ENCODE assay signal across 36 mouse cellular contexts in genomic region chr3:134124982-134125381, GRCm38 (mm10).
"Had no signal": no experiment of that assay in that cellular context is flagged by ENCODE, and none has a peak within 500 bp of the region (broad histone marks: within the 10 kb centered on the region; RNA-seq: fewer than 3 reads in every experiment).

No protein-coding gene starts in this region.

- H3K9ac ChIP-seq: heart, embryonic 12.5 days; heart, embryonic 13.5 days; heart, embryonic 15.5 days; hindbrain, embryonic 12.5 days; hindbrain, embryonic 13.5 days; hindbrain, embryonic 14.5 days; hindbrain, embryonic 15.5 days; intestine, embryonic 15.5 days; kidney, embryonic 15.5 days had no signal

- H3K9me3 ChIP-seq: heart, embryonic 10.5 days; heart, embryonic 12.5 days; heart, embryonic 13.5 days; heart, embryonic 15.5 days; hindbrain, embryonic 10.5 days; hindbrain, embryonic 12.5 days; hindbrain, embryonic 13.5 days; hindbrain, embryonic 15.5 days; intestine, embryonic 15.5 days; kidney, embryonic 15.5 days had no signal

- H3K36me3 ChIP-seq: heart, embryonic 10.5 days; heart, embryonic 12.5 days; heart, embryonic 13.5 days; heart, embryonic 15.5 days; hindbrain, embryonic 10.5 days; hindbrain, embryonic 12.5 days; hindbrain, embryonic 13.5 days; hindbrain, embryonic 15.5 days; intestine, embryonic 15.5 days; kidney, embryonic 15.5 days had no signal

- ATAC-seq: hindbrain, embryonic 16.5 days; hindbrain, postnatal 0 days; inflammation-experienced regulatory T-cells, adult 6 months; intestine, embryonic 15.5 days; intestine, embryonic 16.5 days; intestine, postnatal 0 days had no signal

- H3K4me1 ChIP-seq: heart, embryonic 10.5 days; heart, embryonic 12.5 days; heart, embryonic 13.5 days; heart, embryonic 15.5 days; hindbrain, embryonic 10.5 days; hindbrain, embryonic 12.5 days; hindbrain, embryonic 13.5 days; hindbrain, embryonic 15.5 days; intestine, embryonic 15.5 days; kidney, embryonic 15.5 days had no signal

- DNase-seq: heart, postnatal 10 days; heart, postnatal 14 days; heart, postnatal 36 days; heart, postnatal 4 days; kidney, adult 11 months; kidney, adult 18-20 months; kidney, adult 2 months; kidney, adult 8-10 months; kidney, adult 9 months; kidney, postnatal 10 days; kidney, postnatal 14 days; kidney, postnatal 25 days; kidney, postnatal 36 days; kidney, postnatal 4 days; layer of hippocampus, adult 9-11 months; layer of hippocampus, postnatal 36 days had no signal

- H3K27me3 ChIP-seq: heart, embryonic 12.5 days; heart, embryonic 13.5 days; heart, embryonic 15.5 days; hindbrain, embryonic 12.5 days; hindbrain, embryonic 13.5 days; hindbrain, embryonic 15.5 days; intestine, embryonic 15.5 days; kidney, embryonic 15.5 days had no signal

- H3K4me2 ChIP-seq: heart, embryonic 11.5 days; heart, embryonic 12.5 days; heart, embryonic 13.5 days; heart, embryonic 15.5 days; hindbrain, embryonic 12.5 days; hindbrain, embryonic 13.5 days; hindbrain, embryonic 14.5 days; hindbrain, embryonic 15.5 days; intestine, embryonic 15.5 days; kidney, embryonic 15.5 days had no signal

- H3K27ac ChIP-seq: heart, embryonic 10.5 days; heart, embryonic 13.5 days; heart, embryonic 15.5 days; hindbrain, embryonic 10.5 days; hindbrain, embryonic 12.5 days; hindbrain, embryonic 13.5 days; hindbrain, embryonic 14.5 days; hindbrain, embryonic 15.5 days; hindbrain, postnatal 0 days; intestine, embryonic 15.5 days; kidney, embryonic 15.5 days; kidney, postnatal 0 days; layer of hippocampus, adult 2 months; left cerebral cortex, adult 2 months had no signal

- H3K4me3 ChIP-seq: heart, embryonic 10.5 days; heart, embryonic 12.5 days; heart, embryonic 13.5 days; heart, embryonic 15.5 days; hindbrain, embryonic 10.5 days; hindbrain, embryonic 12.5 days; hindbrain, embryonic 13.5 days; hindbrain, embryonic 15.5 days; intestine, embryonic 15.5 days; kidney, embryonic 15.5 days; layer of hippocampus, adult 2 months; left cerebral cortex, adult 2 months had no signal
